Mouse (Mus musculus): ENCODE measurements at regions not wholly inside any gene's neighbourhood (a gene's known extent, or its start where the extent isn't known, plus 50 kb on each side); places are given as distances from the start of the nearest gene placed in this dataset.

DNA sequence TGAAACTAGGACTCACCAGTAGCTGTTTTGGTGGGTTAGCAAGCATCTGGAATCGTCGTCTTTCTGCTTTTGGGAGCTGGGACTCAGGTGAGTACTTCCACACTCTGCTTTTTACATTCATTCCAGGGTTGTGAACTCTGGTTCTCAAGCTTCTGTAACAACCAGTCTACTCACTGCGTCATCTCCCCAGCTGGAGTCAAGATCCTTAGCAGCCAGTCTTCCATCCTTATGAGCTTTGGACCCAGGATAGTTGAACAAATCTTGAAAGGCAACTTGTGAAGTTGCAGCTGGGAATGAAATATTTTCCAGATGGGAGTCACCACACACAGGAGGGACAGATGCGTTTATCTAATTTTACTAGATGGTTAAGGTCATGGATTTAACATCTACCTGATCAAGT, 223.5 kb upstream of the Klhl29 start:
- Histone ChIP-seq H3K9me3 (replicated peaks; ENCODE audit: control insufficient read depth, low read length) (no peaks in the 10 kb centered on the region), H3K4me1 (ENCODE audit: control insufficient read depth, insufficient read depth, low read length) (no peaks in the 10 kb centered on the region), H3K4me2 (ENCODE audit: low read length) (no peak overlapping the region), H3K9ac (ENCODE audit: low read length) (no peak overlapping the region), H3K27ac (ENCODE audit: low read depth, low read length) (no peak overlapping the region), H3K36me3 (ENCODE audit: control insufficient read depth, insufficient read depth, low read length) (no peaks in the 10 kb centered on the region), H3K27me3 (replicated peaks; ENCODE audit: control insufficient read depth, insufficient read depth, low read length) (no peaks in the 10 kb centered on the region), H3K4me3 (ENCODE audit: low read depth, low read length) (no peak overlapping the region)
- WGBS = 92% methylated on average over 4 of the region's 4 CpGs
- no peak for DNase-seq (ENCODE audit: low spot score)
- no peak for ATAC-seq

DNA sequence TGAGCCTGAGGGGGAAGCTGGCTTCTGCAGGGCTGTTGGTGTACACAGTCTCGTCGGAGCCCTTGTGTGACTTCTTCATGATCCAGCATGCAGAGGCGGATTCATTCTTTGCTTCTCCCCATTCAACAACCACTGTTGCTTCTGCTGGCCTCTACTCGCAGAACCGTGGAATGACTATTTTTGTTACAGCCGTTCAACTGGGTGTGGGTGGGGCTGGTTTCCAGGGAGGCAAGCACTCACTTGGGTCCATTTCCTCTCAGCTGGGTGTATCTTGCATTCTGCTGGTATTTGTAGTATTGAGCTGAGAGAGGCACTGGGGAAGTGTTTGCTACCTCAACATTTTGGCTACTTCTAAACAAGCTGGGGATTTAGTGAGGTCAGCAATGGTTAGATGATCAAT, 197.3 kb upstream of the Klhl29 start:
- WGBS = 79% methylated on average over 6 of the region's 6 CpGs
- H3K27me3 ChIP-seq (replicated peaks; ENCODE audit: control insufficient read depth, insufficient read depth, low read length) = no peaks in the 10 kb centered on the region
- H3K27ac ChIP-seq (ENCODE audit: low read depth, low read length) = no peak overlapping the region
- H3K4me1 ChIP-seq (ENCODE audit: control insufficient read depth, insufficient read depth, low read length) = no peaks in the 10 kb centered on the region
- H3K9ac ChIP-seq (ENCODE audit: low read length) = no peak overlapping the region
- ATAC-seq = no peak
- no peaks in the 10 kb centered on the region for H3K36me3 ChIP-seq (ENCODE audit: control insufficient read depth, insufficient read depth, low read length)
- DNase-seq (ENCODE audit: low spot score) = no peak
- no peak overlapping the region for H3K4me2 ChIP-seq (ENCODE audit: low read length)
- no peaks in the 10 kb centered on the region for H3K9me3 ChIP-seq (replicated peaks; ENCODE audit: control insufficient read depth, low read length)
- H3K4me3 ChIP-seq (ENCODE audit: low read depth, low read length) = no peak overlapping the region

DNA sequence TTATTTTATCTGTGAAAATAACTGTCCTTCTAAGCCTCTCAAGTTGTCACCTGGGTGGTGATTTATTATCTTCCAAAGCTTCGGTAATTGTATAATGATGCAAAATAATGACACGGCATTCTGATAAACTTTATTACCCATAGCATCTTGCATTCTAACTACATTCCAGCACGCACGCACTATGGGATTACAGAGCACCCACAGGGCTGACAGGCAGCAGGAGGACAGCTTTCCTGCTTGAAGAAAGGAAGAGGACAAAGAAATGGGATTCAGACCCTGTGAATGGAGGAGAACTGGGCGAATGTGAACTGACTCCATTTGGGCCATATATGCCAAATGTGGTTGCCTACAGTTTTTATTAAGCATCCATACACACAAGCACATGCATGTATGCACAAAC, 193.5 kb upstream of the Klhl29 start:
- Histone ChIP-seq H3K4me1 (ENCODE audit: control insufficient read depth, insufficient read depth, low read length) (no peaks in the 10 kb centered on the region), H3K4me2 (ENCODE audit: low read length) (no peak overlapping the region), H3K36me3 (ENCODE audit: control insufficient read depth, insufficient read depth, low read length) (no peaks in the 10 kb centered on the region), H3K27me3 (replicated peaks; ENCODE audit: control insufficient read depth, insufficient read depth, low read length) (no peaks in the 10 kb centered on the region), H3K9ac (ENCODE audit: low read length) (no peak overlapping the region), H3K27ac (ENCODE audit: low read depth, low read length) (no peak overlapping the region), H3K4me3 (ENCODE audit: low read depth, low read length) (no peak overlapping the region), H3K9me3 (replicated peaks; ENCODE audit: control insufficient read depth, low read length) (no peaks in the 10 kb centered on the region)
- 74% methylated on average over 5 of the region's 5 CpGs for WGBS
- DNase-seq (ENCODE audit: low spot score) = no peak
- ATAC-seq = no peak

DNA sequence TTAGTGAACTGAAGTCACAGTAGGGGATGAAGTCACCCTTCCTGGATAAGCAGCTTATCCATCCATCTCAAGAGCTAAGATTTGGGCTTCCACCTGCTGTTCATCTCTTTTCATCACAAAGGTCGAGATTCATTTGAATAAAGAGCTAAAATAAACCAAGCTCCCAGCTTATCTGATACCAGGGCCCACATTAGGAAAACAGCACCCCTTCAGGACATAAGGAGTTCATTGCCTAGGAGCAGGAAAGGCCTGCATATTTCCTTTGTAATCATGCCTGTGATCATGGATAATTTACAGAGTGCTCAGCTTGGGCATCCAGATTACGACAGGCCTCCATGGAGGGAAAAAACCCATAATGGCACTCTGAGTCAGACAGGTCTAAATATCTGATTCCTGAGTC, 190.7 kb upstream of the Klhl29 start:
- WGBS = 11% methylated on average over 2 of the region's 2 CpGs
- H3K27me3 ChIP-seq (replicated peaks; ENCODE audit: control insufficient read depth, insufficient read depth, low read length) = no peaks in the 10 kb centered on the region
- H3K4me2 ChIP-seq (ENCODE audit: low read length) = no peak overlapping the region
- no peaks in the 10 kb centered on the region for H3K9me3 ChIP-seq (replicated peaks; ENCODE audit: control insufficient read depth, low read length)
- no peak for DNase-seq (ENCODE audit: low spot score)
- no peak for ATAC-seq
- no peak overlapping the region for H3K27ac ChIP-seq (ENCODE audit: low read depth, low read length)
- H3K9ac ChIP-seq (ENCODE audit: low read length) = no peak overlapping the region
- H3K36me3 ChIP-seq (ENCODE audit: control insufficient read depth, insufficient read depth, low read length) = no peaks in the 10 kb centered on the region
- H3K4me1 ChIP-seq (ENCODE audit: control insufficient read depth, insufficient read depth, low read length) = no peaks in the 10 kb centered on the region
- no peak overlapping the region for H3K4me3 ChIP-seq (ENCODE audit: low read depth, low read length)

DNA sequence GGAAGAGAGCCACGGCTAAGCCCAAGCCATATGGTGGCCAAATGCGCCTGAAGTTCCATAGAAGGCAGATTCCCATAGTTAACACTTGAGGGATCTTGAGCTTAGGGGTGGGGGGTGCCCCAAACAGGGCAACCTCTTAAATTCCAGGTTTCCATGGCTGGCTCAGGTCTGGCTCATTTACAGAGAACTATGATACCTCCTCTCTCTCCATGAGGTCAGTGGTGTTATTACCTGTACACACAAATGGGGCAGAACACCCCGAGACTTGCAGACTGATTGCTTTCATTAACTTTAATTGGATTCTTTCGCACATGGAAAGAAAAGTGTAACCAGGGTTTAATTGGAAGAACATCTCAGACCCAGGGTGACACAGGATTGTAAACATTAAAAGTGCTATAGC, 177.1 kb upstream of the Klhl29 start:
- Histone ChIP-seq H3K27ac (ENCODE audit: low read depth, low read length) (no peak overlapping the region), H3K9me3 (replicated peaks; ENCODE audit: control insufficient read depth, low read length) (no peaks in the 10 kb centered on the region), H3K4me3 (ENCODE audit: low read depth, low read length) (no peak overlapping the region), H3K36me3 (ENCODE audit: control insufficient read depth, insufficient read depth, low read length) (no peaks in the 10 kb centered on the region), H3K9ac (ENCODE audit: low read length) (no peak overlapping the region), H3K4me2 (ENCODE audit: low read length) (no peak overlapping the region), H3K27me3 (replicated peaks; ENCODE audit: control insufficient read depth, insufficient read depth, low read length) (no peaks in the 10 kb centered on the region), H3K4me1 (ENCODE audit: control insufficient read depth, insufficient read depth, low read length) (peaks cover 8% of the 10 kb centered on the region)
- WGBS = 57% methylated on average over 4 of the region's 4 CpGs
- no peak for DNase-seq (ENCODE audit: low spot score)
- no peak for ATAC-seq

DNA sequence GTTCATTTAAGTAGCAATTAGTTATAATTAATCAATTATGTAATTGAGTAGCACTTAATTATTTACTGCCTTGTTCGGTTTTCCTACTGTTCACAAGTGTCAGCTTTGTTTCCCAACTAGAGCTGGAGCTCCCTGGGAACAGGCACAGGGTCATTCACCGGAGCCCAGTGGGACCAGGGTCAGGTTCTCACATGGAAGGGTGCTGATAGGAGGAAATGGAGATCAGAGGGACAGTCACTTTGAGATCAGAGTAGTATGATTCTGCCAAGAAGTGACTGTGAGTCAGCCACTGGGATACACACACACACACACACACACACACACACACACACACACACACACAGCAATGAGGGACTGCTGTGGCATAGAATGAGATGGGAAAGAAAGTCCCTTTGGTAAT, 176.4 kb upstream of the Klhl29 start:
- Histone ChIP-seq H3K4me3 (ENCODE audit: low read depth, low read length) (no peak overlapping the region), H3K4me1 (ENCODE audit: control insufficient read depth, insufficient read depth, low read length) (peaks cover 8% of the 10 kb centered on the region), H3K4me2 (ENCODE audit: low read length) (no peak overlapping the region), H3K9me3 (replicated peaks; ENCODE audit: control insufficient read depth, low read length) (no peaks in the 10 kb centered on the region), H3K27me3 (replicated peaks; ENCODE audit: control insufficient read depth, insufficient read depth, low read length) (no peaks in the 10 kb centered on the region), H3K36me3 (ENCODE audit: control insufficient read depth, insufficient read depth, low read length) (no peaks in the 10 kb centered on the region), H3K9ac (ENCODE audit: low read length) (no peak overlapping the region), H3K27ac (ENCODE audit: low read depth, low read length) (no peak overlapping the region)
- 44% methylated on average over 2 of the region's 2 CpGs for WGBS
- DNase-seq (ENCODE audit: low spot score) (no peak), ATAC-seq (no peak)

DNA sequence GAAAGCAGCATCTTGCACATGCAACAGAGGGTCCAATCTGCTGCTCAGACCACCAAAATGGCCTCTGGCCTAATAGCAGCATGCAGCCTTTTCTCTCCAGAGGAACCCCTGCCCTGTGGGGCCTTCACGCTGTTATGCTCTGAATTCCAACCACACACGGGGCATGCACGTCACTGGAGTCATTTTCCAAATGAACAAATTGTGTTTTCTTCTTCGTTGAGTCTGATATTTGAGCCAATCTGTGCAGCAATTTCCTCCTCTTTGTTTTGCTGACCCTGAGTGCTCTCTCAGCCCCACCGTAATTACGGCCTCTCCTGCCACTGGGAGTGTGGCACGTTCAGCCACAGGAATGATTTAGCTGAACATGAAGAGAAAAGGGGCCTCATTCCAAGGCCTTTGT, 174.3 kb upstream of the Klhl29 start:
- Histone ChIP-seq H3K36me3 (ENCODE audit: control insufficient read depth, insufficient read depth, low read length) (no peaks in the 10 kb centered on the region), H3K27me3 (replicated peaks; ENCODE audit: control insufficient read depth, insufficient read depth, low read length) (0 out of 2 replicates have a peak, but pooled peaks cover 3% of the 10 kb centered on the region), H3K27ac (ENCODE audit: low read depth, low read length) (no peak overlapping the region), H3K9me3 (replicated peaks; ENCODE audit: control insufficient read depth, low read length) (no peaks in the 10 kb centered on the region), H3K4me3 (ENCODE audit: low read depth, low read length) (no peak overlapping the region), H3K9ac (ENCODE audit: low read length) (no peak overlapping the region), H3K4me1 (ENCODE audit: control insufficient read depth, insufficient read depth, low read length) (peaks cover 8% of the 10 kb centered on the region), H3K4me2 (ENCODE audit: low read length) (no peak overlapping the region)
- DNase-seq (ENCODE audit: low spot score) (peak; percentile 17), ATAC-seq (no peak)
- WGBS = 14% methylated on average over 7 of the region's 7 CpGs

DNA sequence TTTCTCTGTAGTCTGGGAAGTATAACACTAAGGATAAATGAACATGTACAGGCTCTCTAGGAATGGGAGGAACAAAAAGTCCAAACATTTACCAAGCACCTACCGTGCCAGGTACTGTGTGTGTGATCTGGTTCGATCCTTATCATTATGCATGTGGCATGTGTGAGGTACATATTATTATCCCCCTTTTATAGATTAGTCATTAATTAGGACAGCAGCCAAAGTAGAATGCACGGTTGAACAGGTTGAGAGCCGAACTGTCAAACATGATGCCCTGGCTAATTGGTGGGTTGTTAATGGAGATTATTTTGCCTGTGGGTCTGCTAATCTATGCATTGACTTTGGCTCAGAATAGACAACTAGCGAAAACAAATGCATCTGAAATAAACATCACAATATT, 172.2 kb upstream of the Klhl29 start:
- no peaks in the 10 kb centered on the region for H3K9me3 ChIP-seq (replicated peaks; ENCODE audit: control insufficient read depth, low read length)
- 0 out of 2 replicates have a peak, but pooled peaks cover 3% of the 10 kb centered on the region for H3K27me3 ChIP-seq (replicated peaks; ENCODE audit: control insufficient read depth, insufficient read depth, low read length)
- 18% methylated on average over 5 of the region's 5 CpGs for WGBS
- H3K4me2 ChIP-seq (ENCODE audit: low read length) = no peak overlapping the region
- H3K27ac ChIP-seq (ENCODE audit: low read depth, low read length) = no peak overlapping the region
- no peaks in the 10 kb centered on the region for H3K36me3 ChIP-seq (ENCODE audit: control insufficient read depth, insufficient read depth, low read length)
- ATAC-seq = peak; percentile 79
- DNase-seq (ENCODE audit: low spot score) = peak; percentile 62
- H3K4me3 ChIP-seq (ENCODE audit: low read depth, low read length) = no peak overlapping the region
- H3K9ac ChIP-seq (ENCODE audit: low read length) = no peak overlapping the region
- H3K4me1 ChIP-seq (ENCODE audit: control insufficient read depth, insufficient read depth, low read length) = peaks cover 8% of the 10 kb centered on the region

DNA sequence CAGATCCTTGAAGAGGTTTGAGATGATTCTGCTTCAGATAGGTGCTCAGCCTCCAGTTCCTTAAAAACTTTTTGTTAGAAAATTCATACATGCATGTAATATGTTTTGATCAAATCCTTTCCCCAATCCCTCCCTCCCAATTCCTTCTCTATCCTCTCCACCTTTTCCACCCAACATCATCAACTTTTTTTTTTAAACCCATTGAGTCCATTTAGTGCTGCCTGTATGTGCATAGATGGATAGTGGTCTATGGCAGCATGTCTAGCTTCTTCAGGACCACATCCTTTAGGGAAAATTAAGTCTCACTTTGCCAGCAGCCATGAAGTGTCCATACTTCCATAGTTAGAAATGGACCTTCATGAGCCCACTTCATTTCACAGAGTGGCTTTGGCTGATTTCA, 167.2 kb upstream of the Klhl29 start:
- ATAC-seq = no peak
- H3K27ac ChIP-seq (ENCODE audit: low read depth, low read length) = no peak overlapping the region
- no peaks in the 10 kb centered on the region for H3K9me3 ChIP-seq (replicated peaks; ENCODE audit: control insufficient read depth, low read length)
- no peaks in the 10 kb centered on the region for H3K36me3 ChIP-seq (ENCODE audit: control insufficient read depth, insufficient read depth, low read length)
- no peak overlapping the region for H3K9ac ChIP-seq (ENCODE audit: low read length)
- DNase-seq (ENCODE audit: low spot score) = no peak
- H3K4me1 ChIP-seq (ENCODE audit: control insufficient read depth, insufficient read depth, low read length) = no peaks in the 10 kb centered on the region
- no peak overlapping the region for H3K4me3 ChIP-seq (ENCODE audit: low read depth, low read length)
- H3K4me2 ChIP-seq (ENCODE audit: low read length) = no peak overlapping the region
- 0 out of 2 replicates have a peak, but pooled peaks cover 3% of the 10 kb centered on the region for H3K27me3 ChIP-seq (replicated peaks; ENCODE audit: control insufficient read depth, insufficient read depth, low read length)

DNA sequence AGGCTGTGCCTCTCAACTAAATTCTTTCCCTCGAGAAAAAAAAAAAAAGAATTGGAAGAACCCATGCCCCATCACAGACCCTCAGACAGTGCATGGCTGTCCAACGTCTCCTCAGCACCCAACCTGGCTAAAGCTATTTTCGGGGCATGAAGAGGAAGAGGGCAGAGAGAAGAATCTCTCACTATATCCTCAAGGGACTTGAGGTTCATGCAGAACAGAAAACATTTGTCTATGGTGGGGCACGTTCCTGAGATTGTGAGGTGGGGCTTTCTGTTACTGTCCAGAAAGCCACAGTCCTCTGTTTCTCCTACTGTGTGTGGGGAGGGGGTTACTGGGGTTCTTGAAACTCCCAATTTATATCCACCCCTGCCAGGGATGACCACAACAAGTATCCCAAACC, 120.8 kb upstream of the Klhl29 start:
- Histone ChIP-seq H3K4me1 (ENCODE audit: control insufficient read depth, insufficient read depth, low read length) (no peaks in the 10 kb centered on the region), H3K27me3 (replicated peaks; ENCODE audit: control insufficient read depth, insufficient read depth, low read length) (no peaks in the 10 kb centered on the region), H3K9me3 (replicated peaks; ENCODE audit: control insufficient read depth, low read length) (no peaks in the 10 kb centered on the region), H3K4me2 (ENCODE audit: low read length) (no peak overlapping the region), H3K36me3 (ENCODE audit: control insufficient read depth, insufficient read depth, low read length) (no peaks in the 10 kb centered on the region), H3K27ac (ENCODE audit: low read depth, low read length) (no peak overlapping the region), H3K4me3 (ENCODE audit: low read depth, low read length) (no peak overlapping the region), H3K9ac (ENCODE audit: low read length) (no peak overlapping the region)
- ATAC-seq = no peak
- DNase-seq (ENCODE audit: low spot score) = no peak
- 85% methylated on average over 4 of the region's 4 CpGs for WGBS

Data from forebrain, embryonic 14.5 days (tissue).